Mouse (Mus musculus): ENCODE measurements around the gene Prdm1.

GRCm38 (mm10) chr10:44458534-44459315 is 69.6 kb downstream of the Prdm1 start:
- TF ChIP-seq EP300 (IDR thresholded peaks at IDR 0.05; ENCODE audit: low read depth) (no peak), CTCF (IDR thresholded peaks at IDR 0.05; ENCODE audit: low read depth) (peak; percentile 68)

All from liver, embryonic 14.5 days (tissue).